Mouse (Mus musculus) spleen, adult 12 weeks (tissue): ENCODE data around the gene Ncoa5.

Experiments
- DNase-seq: peaks from one replicate; pipeline ENCODE4 v3.0.0; 2022; ENCODE audit warnings: low spot score

The Ncoa5 gene

GRCm38 (mm10) chr2:164994156-164994555 is 40.5 kb downstream of the Ncoa5 start:
- no peak for DNase-seq

- DNase-seq = no peak
Measured at GRCm38 (mm10) chr2:164991808-164992207, 42.9 kb downstream of the Ncoa5 start.

- DNase-seq = no peak
Measured at GRCm38 (mm10) chr2:164991111-164991510, 43.6 kb downstream of the Ncoa5 start.

DNA sequence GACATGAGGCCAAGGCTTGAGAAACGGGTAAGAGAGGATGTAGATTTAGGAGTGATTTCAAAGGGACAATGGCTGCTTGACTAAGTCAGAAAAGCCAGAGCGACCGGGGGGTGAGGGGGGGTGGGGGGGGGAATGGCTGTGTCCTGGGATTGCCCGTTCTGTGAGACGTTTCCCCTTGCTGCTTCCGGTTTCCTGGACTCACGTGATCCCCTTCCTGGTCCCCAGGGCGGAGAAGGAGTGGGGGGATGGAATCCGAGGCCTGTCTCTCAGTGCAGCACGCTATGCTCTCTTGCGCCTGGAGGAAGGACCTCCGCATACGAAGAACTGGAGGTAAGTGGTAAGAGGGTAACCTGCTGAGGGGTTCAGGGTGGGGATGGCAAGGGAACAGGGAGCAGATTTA is 45.9 kb downstream of the Ncoa5 start:
- no peak for DNase-seq

DNA sequence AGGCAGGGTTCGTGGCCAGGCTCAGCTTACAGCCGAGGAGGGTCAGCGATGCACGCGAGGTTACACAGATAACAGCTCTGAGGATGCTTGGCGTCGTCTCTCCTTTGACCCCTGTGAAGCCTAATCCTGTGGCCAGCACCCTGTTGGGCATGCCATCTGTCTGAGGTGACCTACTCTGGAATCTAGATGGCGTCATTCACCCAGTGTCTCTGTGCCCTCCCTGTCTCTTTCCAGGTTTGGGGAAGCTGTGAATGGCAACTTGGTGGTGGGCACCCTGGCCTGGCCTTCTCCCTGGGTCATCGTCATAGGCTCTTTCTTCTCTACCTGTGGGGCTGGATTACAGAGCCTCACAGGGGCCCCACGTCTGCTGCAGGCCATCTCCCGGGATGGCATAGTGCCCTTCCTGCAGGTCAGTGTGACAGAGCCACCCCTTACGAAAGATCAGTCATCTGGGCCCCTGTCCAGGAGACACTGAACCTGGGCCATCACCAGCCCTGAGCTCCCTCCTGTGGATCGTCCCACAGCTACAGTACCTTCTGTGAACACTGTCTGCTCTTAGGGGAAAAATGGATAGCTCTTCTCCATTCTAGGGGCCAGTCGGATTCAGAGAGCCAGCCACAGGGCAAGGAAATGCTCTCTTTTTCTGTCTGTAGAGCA is 48.2 kb downstream of the Ncoa5 start:
- no peak for DNase-seq

DNA sequence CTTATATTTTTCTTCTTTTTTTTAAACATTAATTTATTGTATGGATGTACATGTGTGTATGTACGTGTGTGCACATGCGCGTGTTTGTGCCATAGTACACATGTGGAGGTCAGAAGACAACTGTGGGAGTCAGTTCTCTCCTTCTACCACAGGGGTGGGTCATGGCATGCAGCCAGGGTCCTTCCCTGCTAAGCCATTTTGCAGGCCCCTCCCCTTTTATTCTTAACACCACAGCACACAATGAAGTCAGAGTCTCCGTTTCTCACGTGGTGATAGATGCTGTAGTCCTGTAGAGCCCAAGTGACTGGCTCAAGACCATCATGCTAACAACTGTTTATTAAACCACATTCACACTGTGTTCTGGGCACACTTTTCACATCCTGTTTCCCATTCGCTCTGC is 48.7 kb downstream of the Ncoa5 start:
- DNase-seq = no peak

- no peak for DNase-seq
Measured at GRCm38 (mm10) chr2:164979749-164980148, 54.9 kb downstream of the Ncoa5 start.

DNA sequence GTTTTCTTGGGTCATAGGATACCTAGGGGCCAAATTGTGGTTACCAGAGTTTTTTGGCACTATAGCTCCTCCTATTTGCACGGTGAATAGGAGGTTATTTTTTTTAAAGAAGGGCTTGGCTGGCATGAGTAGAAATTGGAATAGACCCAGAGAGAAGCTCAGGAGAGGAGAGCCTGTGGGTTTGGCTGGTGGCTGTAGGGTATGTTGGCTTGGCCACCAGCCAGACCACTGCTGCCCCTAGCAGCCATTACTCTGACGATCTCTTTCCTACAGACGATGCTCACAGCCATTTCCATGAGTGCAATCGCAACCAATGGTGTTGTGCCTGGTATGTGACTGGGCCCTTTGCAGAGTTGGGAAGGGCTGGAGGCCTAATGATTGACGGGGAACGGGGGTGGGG is 59.1 kb downstream of the Ncoa5 start:
- no peak for DNase-seq

GRCm38 (mm10) chr2:164972646-164973045 is 62.0 kb downstream of the Ncoa5 start:
- no peak for DNase-seq

- DNase-seq = no peak
Measured at GRCm38 (mm10) chr2:164970631-164971196, 64.0 kb downstream of the Ncoa5 start.

DNA sequence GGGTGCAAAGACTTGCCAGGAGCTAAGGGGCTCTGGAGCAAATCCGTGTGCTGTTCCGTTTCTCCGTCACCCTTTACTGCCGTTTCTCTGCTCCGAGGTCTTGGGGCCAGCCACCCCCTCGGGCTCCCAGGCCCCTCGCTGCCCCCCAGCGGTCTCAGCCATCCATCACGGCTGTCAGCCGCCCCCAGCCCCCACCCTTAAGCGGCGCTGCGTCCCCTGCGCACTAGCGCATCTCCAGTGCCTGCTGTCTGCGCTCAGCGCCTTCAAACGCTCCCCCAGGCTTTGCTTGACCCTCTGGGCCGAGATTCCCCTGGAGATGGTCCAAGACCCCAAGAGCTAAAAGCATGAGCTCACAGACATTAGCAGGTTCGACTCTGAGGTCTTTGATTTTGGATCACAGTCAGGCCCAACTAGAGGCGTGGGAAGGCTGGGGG is 65.3 kb downstream of the Ncoa5 start:
- no peak for DNase-seq

DNA sequence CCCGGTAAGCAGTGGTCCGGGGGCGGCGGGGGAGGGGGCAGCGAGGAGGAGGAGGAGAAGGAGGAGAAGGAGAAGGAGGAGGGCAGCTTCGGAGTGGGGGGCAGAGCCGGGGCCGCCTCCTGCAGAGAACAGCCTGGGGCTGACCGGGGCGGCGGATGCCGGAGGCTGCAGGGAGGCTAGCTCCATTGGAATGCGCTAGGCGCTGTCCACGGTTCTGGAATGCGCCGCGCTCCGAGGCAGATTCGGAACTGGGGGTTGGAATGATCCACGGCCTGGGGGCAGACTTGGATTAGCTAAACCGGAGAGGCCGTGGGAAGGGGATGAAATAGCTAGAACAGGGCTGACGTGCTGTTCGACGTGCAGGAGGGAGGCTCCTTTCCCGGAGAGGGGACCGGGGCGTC is 66.2 kb downstream of the Ncoa5 start:
- no peak for DNase-seq

DNA sequence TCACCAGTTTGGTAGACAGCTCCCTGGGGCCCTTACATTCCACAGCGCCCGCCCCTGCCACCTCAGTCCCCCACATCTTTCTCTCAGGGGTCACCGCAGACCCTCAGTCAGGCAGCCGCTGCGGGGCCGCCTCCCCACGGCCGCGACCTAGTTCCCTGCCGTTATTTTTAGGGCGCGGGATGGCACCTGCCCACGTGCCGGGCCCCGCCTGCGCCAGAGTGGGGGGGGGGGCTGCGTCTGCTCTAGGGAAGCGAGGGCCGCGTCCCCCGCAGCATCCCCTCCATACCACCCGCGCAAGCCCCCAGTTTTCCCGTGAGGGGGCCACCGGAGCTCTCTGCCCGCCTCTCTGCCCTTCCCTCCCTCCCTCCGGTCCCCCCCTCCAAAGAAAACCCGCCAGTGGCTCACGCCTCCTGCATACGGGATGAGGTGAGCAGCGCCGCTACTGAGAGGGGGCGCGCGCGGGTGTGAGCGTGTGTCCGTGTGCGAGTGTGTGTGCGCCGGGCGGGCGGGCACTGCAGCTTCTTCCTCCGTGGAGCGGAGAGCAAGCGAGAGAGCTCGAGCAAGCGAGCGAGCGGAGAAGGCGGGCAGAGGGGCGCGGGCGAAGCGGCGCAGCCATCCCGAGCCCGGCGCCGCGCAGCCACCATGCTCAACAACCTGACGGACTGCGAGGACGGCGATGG is 66.8 kb downstream of the Ncoa5 start:
- no peak for DNase-seq

DNA sequence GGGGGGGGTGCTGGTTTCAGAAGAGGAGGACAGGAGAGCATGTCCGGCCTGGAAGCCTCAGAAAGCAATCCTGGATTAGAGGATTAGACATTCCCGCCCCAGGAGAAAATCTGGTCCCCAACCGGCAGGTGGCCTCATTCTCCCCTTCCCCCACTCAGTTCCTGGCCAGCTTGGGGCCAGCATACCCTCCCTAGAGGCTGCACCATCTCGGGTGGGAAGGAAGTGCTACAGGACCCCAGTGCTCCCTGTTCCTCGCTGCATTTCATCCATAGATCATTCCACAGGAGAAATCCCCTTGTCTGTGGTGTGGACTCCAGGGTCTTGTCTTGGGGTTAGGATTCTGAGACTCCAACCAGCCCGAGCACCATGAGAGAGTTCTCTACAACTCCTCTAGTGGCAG is 67.5 kb downstream of the Ncoa5 start:
- DNase-seq = no peak

GRCm38 (mm10) chr2:164966381-164966780 is 68.3 kb downstream of the Ncoa5 start:
- no peak for DNase-seq

- DNase-seq = no peak
Measured at GRCm38 (mm10) chr2:164964981-164965380, 69.7 kb downstream of the Ncoa5 start.

DNA sequence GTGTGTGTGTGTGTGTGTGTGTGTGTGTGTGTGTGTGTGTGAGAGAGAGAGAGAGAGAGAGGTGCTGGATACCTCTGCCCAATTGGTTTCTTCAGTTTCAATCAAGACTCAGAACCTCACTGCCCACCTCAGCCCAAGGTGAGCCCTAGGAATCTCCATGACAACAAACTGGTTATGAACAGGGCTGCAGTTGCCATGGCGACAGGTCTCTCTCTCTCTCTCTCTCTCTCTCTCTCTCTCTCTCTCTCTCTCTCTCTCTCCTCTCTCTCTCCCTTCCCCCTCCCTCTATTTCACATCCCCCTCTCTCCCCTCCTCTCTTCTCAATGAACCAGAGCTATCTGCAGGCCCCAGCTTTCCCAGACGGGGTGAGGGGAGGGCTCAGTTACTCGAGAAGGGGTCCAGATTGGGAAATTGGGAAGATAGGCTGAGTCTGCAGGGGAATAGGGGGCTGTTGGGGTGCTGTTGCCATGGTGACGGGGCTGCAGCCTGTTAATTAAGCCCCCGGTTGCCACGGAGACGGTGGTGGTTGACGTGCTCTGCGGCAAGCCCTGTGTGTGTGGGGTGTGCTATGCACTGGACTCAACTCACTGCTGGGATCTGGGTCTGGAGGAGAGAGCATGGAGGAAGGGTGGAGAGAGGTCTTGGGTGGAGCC is 70.3 kb downstream of the Ncoa5 start:
- DNase-seq = no peak

GRCm38 (mm10) chr2:164962183-164962580 is 72.5 kb downstream of the Ncoa5 start:
- no peak for DNase-seq

DNA sequence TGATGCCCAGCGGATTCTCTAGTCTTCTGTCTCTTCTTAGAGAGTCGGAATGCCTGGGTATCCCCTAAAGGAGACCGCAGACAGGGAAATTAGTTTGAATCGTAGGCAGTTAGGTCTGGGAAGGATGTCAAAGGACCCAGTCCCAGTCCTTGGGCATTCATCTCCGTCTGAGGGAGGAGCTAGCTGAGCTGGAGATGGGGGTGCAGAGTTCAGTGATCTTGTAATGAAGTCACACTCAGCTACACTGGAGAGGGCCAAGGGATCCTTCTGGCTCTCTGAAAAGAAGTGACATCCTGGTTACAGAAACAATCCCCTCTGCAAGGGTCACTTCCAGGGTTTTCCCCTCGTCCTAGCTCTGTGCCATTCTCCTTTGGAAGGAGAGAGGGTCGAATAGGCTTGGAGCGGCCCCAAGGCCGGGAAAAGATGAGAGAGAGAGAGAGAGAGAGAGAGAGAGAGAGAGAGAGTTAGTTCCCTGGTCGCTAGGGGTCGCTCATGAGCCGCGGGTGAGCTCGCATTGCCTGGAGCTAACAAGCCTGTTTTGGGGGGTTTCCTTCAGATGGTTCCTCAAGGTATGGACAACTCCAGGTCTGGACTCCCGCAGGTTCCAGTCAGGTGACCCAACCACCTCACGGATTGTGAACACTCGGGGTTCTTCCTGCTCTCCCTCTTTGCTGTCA is 73.0 kb downstream of the Ncoa5 start:
- DNase-seq = peak; percentile 40

DNA sequence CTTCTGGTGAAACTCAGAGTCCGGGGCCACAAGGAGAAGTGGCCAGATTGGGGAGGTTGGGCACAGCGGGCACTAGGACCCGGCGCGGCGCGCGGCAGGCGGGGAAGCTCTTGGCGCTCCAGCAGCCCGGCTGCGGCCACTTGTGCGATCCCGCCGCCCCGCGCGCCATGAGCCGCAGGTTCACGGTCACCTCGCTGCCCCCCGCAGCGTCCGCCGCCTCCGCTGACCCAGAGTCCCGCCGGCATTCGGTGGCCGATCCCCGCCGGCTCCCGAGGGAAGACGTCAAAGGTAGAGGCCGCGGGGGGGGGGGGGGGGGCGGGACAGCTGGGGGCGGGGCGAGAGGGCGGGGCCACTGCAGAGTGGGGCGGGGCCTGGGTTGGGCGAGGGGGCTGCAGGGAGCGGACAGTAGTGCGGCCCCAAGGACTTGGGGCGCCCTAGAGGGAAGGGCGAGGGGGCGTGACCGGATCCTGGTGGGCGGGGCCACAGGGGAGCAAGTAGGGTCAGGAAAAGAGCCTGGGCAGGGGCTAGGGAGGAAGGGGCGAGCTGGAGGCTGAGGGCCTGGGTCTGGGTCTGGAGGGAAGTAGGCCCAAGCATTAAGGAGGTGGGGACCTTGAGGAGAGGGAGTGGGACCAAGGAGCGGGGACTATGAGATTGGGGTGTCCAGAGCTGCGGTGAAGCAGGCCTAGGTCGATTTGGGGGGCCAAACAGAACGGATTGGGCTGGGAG is 73.8 kb downstream of the Ncoa5 start, which contains the start of gene Slc12a5:
Slc12a5 (plus strand) TSS at position 87 of the 726 bp plus-strand sequence.
- DNase-seq = no peak

GRCm38 (mm10) chr2:164957548-164958315 is 76.9 kb downstream of the Ncoa5 start:
- DNase-seq = no peak
